Mouse (Mus musculus) heart, embryonic 12.5 days (tissue): Measurements from ENCODE around the gene Pex12. TPM values are rescaled to one million over a fixed set of nuclear protein-coding genes. Genes with fewer than 3 reads are reported as not detected.
"Not testable (repeated sequence)": the region's sequence is repeated elsewhere in the genome, so short reads cannot be mapped to it uniquely, and the experiment has no call there.

Experiments used
- ATAC-seq: fragments of 200-750 bp; cut with Nextera tagmentation; 2 replicates; pipeline ENCODE4 v1.8.0; 2017; ENCODE audit warnings: moderate TSS enrichment, moderate library complexity; ENCODE audit not compliant: insufficient number of reproducible peaks, low FRiP score
- H3K27ac ChIP-seq: fragments of 300-500 bp; sonication (generic); 2 replicates; pipeline ENCODE4 v1.5.1; 2016; ENCODE audit warnings: mild to moderate bottlenecking, moderate library complexity; ENCODE audit not compliant: poor library complexity, severe bottlenecking
- H3K27me3 ChIP-seq: fragments of 300-500 bp; sonication (generic); replicated peaks from 2 replicates; pipeline ENCODE4 v1.6.1; 2016; ENCODE audit warnings: mild to moderate bottlenecking, moderate library complexity
- H3K36me3 ChIP-seq: fragments of 300-500 bp; sonication (generic); 2 replicates; pipeline ENCODE4 v1.6.1; 2016; ENCODE audit warnings: mild to moderate bottlenecking, moderate library complexity
- H3K4me1 ChIP-seq: fragments of 300-500 bp; sonication (generic); replicated peaks from 2 replicates; pipeline ENCODE4 v1.6.1; 2016; ENCODE audit warnings: mild to moderate bottlenecking
- H3K4me2 ChIP-seq: fragments of 300-500 bp; sonication (generic); 2 replicates; pipeline ENCODE4 v1.6.1; 2016; ENCODE audit warnings: mild to moderate bottlenecking, moderate library complexity
- H3K4me3 ChIP-seq: fragments of 300-500 bp; sonication (generic); 2 replicates; pipeline ENCODE4 v1.5.1; 2016; ENCODE audit warnings: mild to moderate bottlenecking
- H3K9ac ChIP-seq: fragments of 300-500 bp; sonication (generic); 2 replicates; pipeline ENCODE4 v1.6.1; 2016; ENCODE audit warnings: mild to moderate bottlenecking, moderate library complexity
- H3K9me3 ChIP-seq: fragments of 300-500 bp; sonication (generic); replicated peaks from 2 replicates; pipeline ENCODE4 v1.6.1; 2016; ENCODE audit warnings: mild to moderate bottlenecking, moderate library complexity
- WGBS: fragments of 180-500 bp; shearing (Covaris S2); methylation state at CpG from one replicate; pipeline ENCODE4 v1.1.7; 2016; 5-methylcytosine and 5-hydroxymethylcytosine counted together
- polyA plus RNA-seq: library from polyadenylated mRNA; unstranded; fragments of >200 nt; fragmentation: Nextera tagmentation; extraction: Ambion mirVana; gene quantifications from 2 replicates; pipeline ENCODE4 v1.2.1, GENCODE M21; 2016

Pex12 gene
- polyA plus RNA-seq = 9.9 and 10.2 TPM in 2 replicates

GRCm38 (mm10) chr11:83302526-83303251 is at the start of gene Pex12:
Gene Pex12 (minus strand): TSS chr11:83302586.
- H3K9ac ChIP-seq = peak within 1 kb of the TSS; percentile 88
- under 1% methylated on average over 51 of the region's 51 CpGs for WGBS
- H3K9me3 ChIP-seq = no peaks in the 10 kb centered on the region
- ATAC-seq = peak; percentile 78
- peak within 1 kb of the TSS; percentile 85 for H3K4me2 ChIP-seq
- H3K36me3 ChIP-seq = no peaks in the 10 kb centered on the region
- peak within 1 kb of the TSS; percentile 82 for H3K4me3 ChIP-seq
- peaks cover 22% of the 10 kb centered on the region for H3K4me1 ChIP-seq
- no peaks in the 10 kb centered on the region for H3K27me3 ChIP-seq
- peak within 1 kb of the TSS; percentile 94 for H3K27ac ChIP-seq

- H3K4me1 ChIP-seq = no peaks in the 10 kb centered on the region
- H3K27ac ChIP-seq = no peak overlapping the region
- peaks cover 72% of the 10 kb centered on the region for H3K36me3 ChIP-seq
- no peak overlapping the region for H3K9ac ChIP-seq
- H3K4me2 ChIP-seq = no peak overlapping the region
- H3K9me3 ChIP-seq = no peaks in the 10 kb centered on the region
- no peak overlapping the region for H3K4me3 ChIP-seq
- 89% methylated on average over 3 of the region's 3 CpGs for WGBS
- ATAC-seq = no peak
- no peaks in the 10 kb centered on the region for H3K27me3 ChIP-seq
Observed at GRCm38 (mm10) chr11:83341716-83342245, 39.4 kb upstream of the Pex12 start.

- H3K36me3 ChIP-seq = peaks cover 75% of the 10 kb centered on the region
Observed at GRCm38 (mm10) chr11:83339705-83340104, 37.3 kb upstream of the Pex12 start.

GRCm38 (mm10) chr11:83335826-83336225 is 33.4 kb upstream of the Pex12 start:
- no peak overlapping the region for H3K4me2 ChIP-seq
- H3K27me3 ChIP-seq = no peaks in the 10 kb centered on the region
- H3K4me1 ChIP-seq = no peaks in the 10 kb centered on the region
- peaks cover 61% of the 10 kb centered on the region for H3K36me3 ChIP-seq
- no peaks in the 10 kb centered on the region for H3K9me3 ChIP-seq
- H3K27ac ChIP-seq = no peak overlapping the region
- no peak for ATAC-seq
- WGBS = 86% methylated on average over 7 of the region's 7 CpGs
- H3K4me3 ChIP-seq = no peak overlapping the region
- H3K9ac ChIP-seq = no peak overlapping the region

More at GRCm38 (mm10) chr11:83339705-83340104, 37.3 kb upstream of the Pex12 start:
- ATAC-seq = no peak
- 82% methylated on average over 2 of the region's 2 CpGs for WGBS
- no peaks in the 10 kb centered on the region for H3K4me1 ChIP-seq
- no peak overlapping the region for H3K4me3 ChIP-seq
- H3K9ac ChIP-seq = no peak overlapping the region
- no peak overlapping the region for H3K4me2 ChIP-seq
- H3K9me3 ChIP-seq = no peaks in the 10 kb centered on the region
- H3K27ac ChIP-seq = no peak overlapping the region
- H3K27me3 ChIP-seq = no peaks in the 10 kb centered on the region

- no peak overlapping the region for H3K9ac ChIP-seq
- no peak for ATAC-seq
- H3K9me3 ChIP-seq = no peaks in the 10 kb centered on the region
- no peak overlapping the region for H3K4me2 ChIP-seq
- peaks cover 54% of the 10 kb centered on the region for H3K36me3 ChIP-seq
- H3K4me1 ChIP-seq = no peaks in the 10 kb centered on the region
- no peak overlapping the region for H3K27ac ChIP-seq
- WGBS = 60% methylated on average over 3 of the region's 3 CpGs
- no peak overlapping the region for H3K4me3 ChIP-seq
- no peaks in the 10 kb centered on the region for H3K27me3 ChIP-seq
Observed at GRCm38 (mm10) chr11:83327427-83327826, 25.0 kb upstream of the Pex12 start.

- not testable (repeated sequence) for H3K27ac ChIP-seq, H3K9me3 ChIP-seq, H3K4me3 ChIP-seq, H3K4me2 ChIP-seq, H3K9ac ChIP-seq, H3K4me1 ChIP-seq, H3K27me3 ChIP-seq, ATAC-seq
- 90% methylated on average over 3 of the region's 3 CpGs for WGBS
- H3K36me3 ChIP-seq = peaks cover 61% of the 10 kb centered on the region
Observed at GRCm38 (mm10) chr11:83326692-83327091, 24.3 kb upstream of the Pex12 start.

GRCm38 (mm10) chr11:83319048-83319447 is 16.7 kb upstream of the Pex12 start:
- Histone ChIP-seq H3K9me3 (no peaks in the 10 kb centered on the region), H3K36me3 (peaks cover 57% of the 10 kb centered on the region), H3K4me2 (no peak overlapping the region), H3K27ac (no peak overlapping the region), H3K9ac (no peak overlapping the region), H3K4me3 (no peak overlapping the region), H3K4me1 (no peaks in the 10 kb centered on the region), H3K27me3 (no peaks in the 10 kb centered on the region)
- no peak for ATAC-seq
- 80% methylated on average over 4 of the region's 4 CpGs for WGBS

- Histone ChIP-seq H3K4me3 (no peak overlapping the region), H3K4me2 (no peak overlapping the region), H3K27ac (no peak overlapping the region), H3K9me3 (no peaks in the 10 kb centered on the region), H3K9ac (no peak overlapping the region), H3K4me1 (no peaks in the 10 kb centered on the region), H3K27me3 (no peaks in the 10 kb centered on the region), H3K36me3 (peaks cover 49% of the 10 kb centered on the region)
- 89% methylated on average over 5 of the region's 5 CpGs for WGBS
- no peak for ATAC-seq
Observed at GRCm38 (mm10) chr11:83312471-83312870, 10.1 kb upstream of the Pex12 start.

GRCm38 (mm10) chr11:83306700-83307253 is 4.4 kb upstream of the Pex12 start:
- H3K27ac ChIP-seq = no peak overlapping the region
- H3K9me3 ChIP-seq = no peaks in the 10 kb centered on the region
- H3K36me3 ChIP-seq = peaks cover 23% of the 10 kb centered on the region
- no peak overlapping the region for H3K4me2 ChIP-seq
- ATAC-seq = no peak
- WGBS = 84% methylated on average over 4 of the region's 4 CpGs
- no peaks in the 10 kb centered on the region for H3K27me3 ChIP-seq
- H3K4me1 ChIP-seq = peaks cover 16% of the 10 kb centered on the region
- H3K9ac ChIP-seq = no peak overlapping the region
- no peak overlapping the region for H3K4me3 ChIP-seq

- H3K9ac ChIP-seq = no peak overlapping the region
- H3K36me3 ChIP-seq = peaks cover 15% of the 10 kb centered on the region
- no peak overlapping the region for H3K4me3 ChIP-seq
- ATAC-seq = no peak
- H3K4me1 ChIP-seq = peaks cover 16% of the 10 kb centered on the region
- no peak overlapping the region for H3K27ac ChIP-seq
- H3K27me3 ChIP-seq = no peaks in the 10 kb centered on the region
- H3K4me2 ChIP-seq = no peak overlapping the region
- no peaks in the 10 kb centered on the region for H3K9me3 ChIP-seq
- WGBS = 85% methylated on average over 2 of the region's 2 CpGs
Observed at GRCm38 (mm10) chr11:83304485-83304884, 2.1 kb upstream of the Pex12 start.

- ATAC-seq = no peak
- H3K4me3 ChIP-seq = peak overlapping the region; percentile 28
- no peaks in the 10 kb centered on the region for H3K9me3 ChIP-seq
- no peak overlapping the region for H3K27ac ChIP-seq
- WGBS = 49% methylated on average over 5 of the region's 5 CpGs
- peak overlapping the region; percentile 63 for H3K4me2 ChIP-seq
- no peaks in the 10 kb centered on the region for H3K27me3 ChIP-seq
- peaks cover 16% of the 10 kb centered on the region for H3K4me1 ChIP-seq
- peak overlapping the region; percentile 68; the same call in 1 of the 2 replicates for H3K9ac ChIP-seq
- H3K36me3 ChIP-seq = peaks cover 8% of the 10 kb centered on the region
Observed at GRCm38 (mm10) chr11:83303751-83304150, 1.4 kb upstream of the Pex12 start.
